Mouse (Mus musculus) neural tube, embryonic 12.5 days (tissue): ENCODE results near the gene Oprm1. TPM values are rescaled to one million over a fixed set of nuclear protein-coding genes. Genes with fewer than 3 reads are reported as not detected.

Experiments
- ATAC-seq: fragments of 200-750 bp; cut with Nextera tagmentation; 2 replicates; pipeline ENCODE4 v1.8.0; 2017; ENCODE audit warnings: low read depth, mild to moderate bottlenecking, moderate TSS enrichment, moderate library complexity; ENCODE audit not compliant: low FRiP score
- H3K27ac ChIP-seq: fragments of 300-500 bp; sonication (generic); 2 replicates; pipeline ENCODE4 v1.5.1; 2016
- H3K27me3 ChIP-seq: fragments of 300-500 bp; sonication (generic); replicated peaks from 2 replicates; pipeline ENCODE4 v1.6.1; 2016; ENCODE audit warnings: mild to moderate bottlenecking
- H3K36me3 ChIP-seq: fragments of 300-500 bp; sonication (generic); 2 replicates; pipeline ENCODE4 v1.6.1; 2016; ENCODE audit warnings: mild to moderate bottlenecking
- H3K4me1 ChIP-seq: fragments of 300-500 bp; sonication (generic); 2 replicates; pipeline ENCODE4 v1.6.1; 2016
- H3K4me2 ChIP-seq: fragments of 300-500 bp; sonication (generic); replicated peaks from 2 replicates; pipeline ENCODE4 v1.6.1; 2016; ENCODE audit warnings: mild to moderate bottlenecking
- H3K4me3 ChIP-seq: fragments of 300-500 bp; sonication (generic); 2 replicates; pipeline ENCODE4 v1.5.1; 2016
- H3K9ac ChIP-seq: fragments of 300-500 bp; sonication (generic); 2 replicates; pipeline ENCODE4 v1.6.1; 2016; ENCODE audit warnings: mild to moderate bottlenecking
- H3K9me3 ChIP-seq: fragments of 300-500 bp; sonication (generic); 2 replicates; pipeline ENCODE4 v1.6.1; 2016; ENCODE audit warnings: mild to moderate bottlenecking
- WGBS: fragments of 180-500 bp; shearing (Covaris S2); methylation state at CpG from one replicate; pipeline ENCODE4 v1.1.7; 2016; 5-methylcytosine and 5-hydroxymethylcytosine counted together
- polyA plus RNA-seq: library from polyadenylated mRNA; unstranded; fragments of >200 nt; fragmentation: Nextera tagmentation; extraction: Ambion mirVana; gene quantifications from 2 replicates; pipeline ENCODE4 v1.2.1, GENCODE M21; 2016

Gene Oprm1
- polyA plus RNA-seq, 1 experiment from 2014 or later: 0.61 TPM

- no peaks in the 10 kb centered on the region for H3K9me3 ChIP-seq
- no peak for ATAC-seq
- no peaks in the 10 kb centered on the region for H3K36me3 ChIP-seq
- no peak overlapping the region for H3K4me3 ChIP-seq
- 89% methylated on average over 3 of the region's 3 CpGs for WGBS
- H3K27me3 ChIP-seq: no peaks in the 10 kb centered on the region
- H3K27ac ChIP-seq: no peak overlapping the region
- H3K9ac ChIP-seq: no peak overlapping the region
- no peaks in the 10 kb centered on the region for H3K4me1 ChIP-seq
- H3K4me2 ChIP-seq: no peak overlapping the region
Observed at GRCm38 (mm10) chr10:6901819-6902393, 143.6 kb downstream of the Oprm1 start.

- Histone ChIP-seq H3K4me3 (no peak overlapping the region), H3K4me1 (no peaks in the 10 kb centered on the region), H3K36me3 (no peaks in the 10 kb centered on the region), H3K27me3 (no peaks in the 10 kb centered on the region), H3K27ac (no peak overlapping the region), H3K9me3 (no peaks in the 10 kb centered on the region), H3K9ac (no peak overlapping the region), H3K4me2 (no peak overlapping the region)
- no peak for ATAC-seq
- 72% methylated on average over 2 of the region's 2 CpGs for WGBS
Observed at GRCm38 (mm10) chr10:6909763-6910162, 151.5 kb downstream of the Oprm1 start.

GRCm38 (mm10) chr10:6915991-6916390 is 157.7 kb downstream of the Oprm1 start:
- WGBS: 60% methylated on average over 1 of the region's 1 CpGs
- Histone ChIP-seq H3K27ac (no peak overlapping the region), H3K9me3 (no peaks in the 10 kb centered on the region), H3K4me1 (peaks cover 6% of the 10 kb centered on the region; the same call in 1 of the 2 replicates), H3K4me3 (no peak overlapping the region), H3K9ac (no peak overlapping the region), H3K36me3 (no peaks in the 10 kb centered on the region), H3K27me3 (no peaks in the 10 kb centered on the region), H3K4me2 (no peak overlapping the region)
- ATAC-seq: no peak

DNA sequence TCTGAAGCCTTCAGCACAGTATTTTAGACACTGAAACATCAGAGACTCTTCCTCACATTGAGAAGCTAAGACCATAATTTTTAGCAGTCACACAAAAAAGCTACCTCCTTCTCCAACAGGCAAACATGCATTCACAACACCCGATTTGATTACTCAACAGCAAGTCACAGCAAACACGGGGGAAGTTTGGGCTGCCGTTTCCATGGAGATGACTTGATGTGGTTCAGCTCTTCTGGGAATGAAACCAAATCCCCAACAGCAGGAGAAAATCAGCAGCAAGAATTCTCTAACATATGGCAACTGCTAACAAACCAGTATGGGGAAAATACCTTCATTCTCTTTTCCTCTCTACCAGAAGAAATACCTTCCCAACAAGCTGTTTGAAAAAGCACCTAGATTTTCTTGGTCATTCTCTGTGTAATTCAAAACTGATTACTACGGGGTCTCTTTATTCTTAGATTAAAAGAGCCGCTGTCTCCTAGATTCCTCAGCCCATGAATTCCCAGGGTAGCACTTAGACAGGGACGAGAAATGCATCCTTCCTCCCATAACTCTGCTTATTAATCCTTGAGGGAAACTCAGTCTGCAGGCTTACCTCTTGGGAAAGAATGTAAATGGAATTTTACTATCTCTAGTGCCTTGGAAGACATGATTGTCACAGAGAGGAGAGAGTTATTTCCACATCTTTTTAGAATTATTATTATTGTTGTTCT is 158.4 kb downstream of the Oprm1 start:
- 24% methylated on average over 6 of the region's 6 CpGs for WGBS
- H3K9me3 ChIP-seq: no peaks in the 10 kb centered on the region
- peak; percentile 63 for ATAC-seq
- peaks cover 6% of the 10 kb centered on the region; the same call in 1 of the 2 replicates for H3K4me1 ChIP-seq
- no peak overlapping the region for H3K27ac ChIP-seq
- H3K4me2 ChIP-seq: peak overlapping the region; percentile 6; the same call in 1 of the 2 replicates
- H3K36me3 ChIP-seq: no peaks in the 10 kb centered on the region
- H3K4me3 ChIP-seq: no peak overlapping the region
- no peaks in the 10 kb centered on the region for H3K27me3 ChIP-seq
- no peak overlapping the region for H3K9ac ChIP-seq

DNA sequence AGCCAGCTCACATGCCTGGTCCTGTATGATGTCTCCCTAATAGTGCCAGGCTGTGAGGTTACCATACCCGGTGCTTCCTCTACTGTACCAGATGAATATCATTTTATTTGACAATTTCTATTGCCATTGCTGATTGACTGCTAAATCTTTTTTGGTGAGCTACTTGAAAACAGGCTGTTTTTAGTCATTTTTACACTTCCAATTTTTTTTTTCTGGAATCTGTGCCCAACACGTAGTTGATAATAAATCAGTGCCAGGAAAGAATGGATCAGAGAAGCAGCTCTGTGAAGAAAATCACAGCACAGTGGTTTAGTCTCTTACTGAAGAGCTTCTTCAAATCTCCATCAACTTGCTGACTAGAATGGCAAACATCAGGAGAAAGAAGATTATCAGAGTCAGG is 168.4 kb downstream of the Oprm1 start:
- Histone ChIP-seq H3K27me3 (no peaks in the 10 kb centered on the region), H3K4me1 (no peaks in the 10 kb centered on the region), H3K27ac (no peak overlapping the region), H3K4me3 (no peak overlapping the region), H3K9me3 (no peaks in the 10 kb centered on the region), H3K9ac (no peak overlapping the region), H3K4me2 (no peak overlapping the region), H3K36me3 (no peaks in the 10 kb centered on the region)
- no peak for ATAC-seq
- WGBS: 80% methylated on average over 2 of the region's 2 CpGs

GRCm38 (mm10) chr10:6927600-6928223 is 169.4 kb downstream of the Oprm1 start:
- Histone ChIP-seq H3K9me3 (no peaks in the 10 kb centered on the region), H3K27me3 (no peaks in the 10 kb centered on the region), H3K4me3 (no peak overlapping the region), H3K9ac (no peak overlapping the region), H3K4me2 (no peak overlapping the region), H3K36me3 (no peaks in the 10 kb centered on the region), H3K4me1 (no peaks in the 10 kb centered on the region), H3K27ac (no peak overlapping the region)
- ATAC-seq: no peak
- WGBS: 89% methylated on average over 4 of the region's 4 CpGs

DNA sequence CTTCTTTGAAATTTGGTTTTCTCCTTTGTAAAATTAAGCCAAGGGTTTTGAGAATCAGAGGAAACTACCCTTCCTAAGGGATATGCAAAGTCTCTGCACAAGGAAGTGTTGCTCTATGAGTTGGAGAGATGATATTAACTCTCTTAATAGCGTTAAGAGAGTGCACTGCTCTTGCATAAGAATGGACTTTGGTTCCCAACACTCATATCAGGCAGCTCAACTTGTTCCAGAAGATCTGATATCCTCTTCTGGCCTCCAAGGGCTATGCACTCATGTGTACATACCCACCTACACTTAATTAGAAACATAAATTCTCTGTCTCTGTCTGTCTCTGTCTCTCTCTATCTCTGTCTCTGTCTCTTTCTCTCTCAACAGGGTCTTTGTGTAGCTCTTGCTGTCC is 170.6 kb downstream of the Oprm1 start:
- no peak for ATAC-seq
- WGBS: 56% methylated on average over 1 of the region's 1 CpGs

GRCm38 (mm10) chr10:6930398-6930797 is 172.1 kb downstream of the Oprm1 start:
- H3K36me3 ChIP-seq: no peaks in the 10 kb centered on the region

More for the DNA sequence above, 170.6 kb downstream of the Oprm1 start:
- Histone ChIP-seq H3K4me1 (no peaks in the 10 kb centered on the region), H3K4me2 (no peak overlapping the region), H3K36me3 (no peaks in the 10 kb centered on the region), H3K4me3 (no peak overlapping the region), H3K27me3 (no peaks in the 10 kb centered on the region), H3K9ac (no peak overlapping the region), H3K27ac (no peak overlapping the region), H3K9me3 (no peaks in the 10 kb centered on the region)

DNA sequence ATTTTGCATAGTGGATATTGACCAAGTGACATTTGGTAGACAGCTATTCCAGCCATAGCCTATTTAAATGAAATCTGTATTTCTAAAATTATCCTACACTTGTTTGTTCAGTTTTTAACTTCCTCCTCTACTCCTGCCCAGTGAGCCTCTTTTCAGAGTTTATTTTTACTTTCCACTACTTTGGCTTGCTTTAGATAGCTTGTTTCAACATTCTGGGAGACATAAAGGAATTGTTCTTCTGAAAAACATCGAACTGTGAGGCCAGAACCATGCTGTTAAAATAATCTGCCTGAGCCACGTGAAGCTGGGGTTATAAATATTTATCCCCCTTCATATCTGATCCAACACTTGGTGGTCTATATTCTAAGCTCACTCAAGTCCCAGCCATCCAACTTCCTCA is 172.6 kb downstream of the Oprm1 start:
- Histone ChIP-seq H3K36me3 (no peaks in the 10 kb centered on the region), H3K4me1 (no peaks in the 10 kb centered on the region), H3K27ac (no peak overlapping the region), H3K9ac (no peak overlapping the region), H3K4me3 (no peak overlapping the region), H3K9me3 (no peaks in the 10 kb centered on the region), H3K4me2 (no peak overlapping the region), H3K27me3 (no peaks in the 10 kb centered on the region)
- ATAC-seq: no peak
- 79% methylated on average over 2 of the region's 2 CpGs for WGBS

More at GRCm38 (mm10) chr10:6930398-6930797, 172.1 kb downstream of the Oprm1 start:
- Histone ChIP-seq H3K9me3 (no peaks in the 10 kb centered on the region), H3K27me3 (no peaks in the 10 kb centered on the region), H3K27ac (no peak overlapping the region), H3K4me1 (no peaks in the 10 kb centered on the region), H3K4me3 (no peak overlapping the region), H3K9ac (no peak overlapping the region), H3K4me2 (no peak overlapping the region)
- WGBS: 90% methylated on average over 1 of the region's 1 CpGs
- ATAC-seq: no peak

DNA sequence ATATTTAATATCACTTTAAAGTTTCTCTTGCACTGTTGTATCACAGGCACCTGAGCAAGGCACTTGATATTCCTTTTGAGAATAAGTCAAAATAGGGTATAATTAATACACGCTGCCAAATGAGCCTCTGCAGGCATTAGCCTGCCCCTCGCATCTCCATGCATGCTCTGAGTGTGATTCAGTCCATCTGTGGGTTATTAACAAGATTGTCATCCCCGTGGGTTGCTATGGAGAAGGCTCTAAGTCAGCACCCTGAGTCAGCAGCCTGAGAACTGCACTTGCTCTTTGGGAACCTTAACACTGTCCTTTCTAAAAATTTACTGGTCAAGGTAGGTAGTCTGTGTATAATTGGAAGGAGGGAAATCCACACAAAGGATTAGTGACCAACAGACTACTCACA is 176.5 kb downstream of the Oprm1 start:
- Histone ChIP-seq H3K27ac (no peak overlapping the region), H3K4me2 (no peak overlapping the region), H3K9ac (no peak overlapping the region), H3K4me1 (no peaks in the 10 kb centered on the region), H3K27me3 (no peaks in the 10 kb centered on the region), H3K4me3 (no peak overlapping the region), H3K36me3 (no peaks in the 10 kb centered on the region), H3K9me3 (no peaks in the 10 kb centered on the region)
- 74% methylated on average over 3 of the region's 3 CpGs for WGBS
- no peak for ATAC-seq

- Histone ChIP-seq H3K4me3 (no peak overlapping the region), H3K36me3 (no peaks in the 10 kb centered on the region), H3K9ac (no peak overlapping the region), H3K27ac (no peak overlapping the region), H3K4me2 (no peak overlapping the region), H3K4me1 (no peaks in the 10 kb centered on the region), H3K9me3 (no peaks in the 10 kb centered on the region), H3K27me3 (no peaks in the 10 kb centered on the region)
- ATAC-seq: no peak
- WGBS: 81% methylated on average over 4 of the region's 4 CpGs
Observed at GRCm38 (mm10) chr10:6936671-6937425, 178.5 kb downstream of the Oprm1 start.

DNA sequence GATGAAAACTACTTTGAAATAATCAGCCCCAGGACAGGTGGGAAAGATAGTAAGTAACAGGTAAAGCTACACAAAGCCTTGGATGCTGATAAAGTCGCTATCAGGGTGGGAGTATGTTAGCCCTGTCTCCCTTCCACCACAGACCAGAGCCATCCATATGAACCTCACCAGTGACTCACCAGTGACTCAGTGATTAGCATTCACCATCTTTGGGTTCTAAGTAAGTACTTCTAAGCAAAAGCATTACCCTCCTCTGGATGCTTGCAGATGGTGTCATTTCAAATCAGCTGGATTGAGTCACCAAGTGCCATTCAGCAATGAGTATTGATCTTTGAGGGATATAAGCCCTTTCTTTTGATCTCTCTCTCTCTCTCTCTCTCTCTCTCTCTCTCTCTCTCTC is 194.8 kb downstream of the Oprm1 start:
- no peak for ATAC-seq
- WGBS: 68% methylated on average over 1 of the region's 1 CpGs

More for the DNA sequence above, 194.8 kb downstream of the Oprm1 start:
- Histone ChIP-seq H3K9me3 (no peaks in the 10 kb centered on the region), H3K36me3 (no peaks in the 10 kb centered on the region), H3K4me3 (no peak overlapping the region), H3K27ac (no peak overlapping the region), H3K9ac (no peak overlapping the region), H3K4me1 (no peaks in the 10 kb centered on the region), H3K4me2 (no peak overlapping the region), H3K27me3 (no peaks in the 10 kb centered on the region)
